Mouse (Mus musculus) limb, embryonic 14.5 days (tissue): ENCODE data around the gene Gm10352. TPM values are rescaled to one million over a fixed set of nuclear protein-coding genes. Genes with fewer than 3 reads are reported as not detected.
"Not testable (repeated sequence)": the region's sequence is repeated elsewhere in the genome, so short reads cannot be mapped to it uniquely, and the experiment has no call there.

Source experiments
- ATAC-seq: fragments of 200-750 bp; cut with Nextera tagmentation; 2 replicates; pipeline ENCODE4 v1.8.0; 2017; ENCODE audit warnings: low read depth, moderate number of reproducible peaks, moderate TSS enrichment; ENCODE audit not compliant: low FRiP score
- DNase-seq: peaks from one replicate; pipeline ENCODE4 v3.0.0-alpha.2; 2015; ENCODE audit warnings: low spot score
- H3K27ac ChIP-seq: fragments of 300-500 bp; sonication (generic); replicated peaks from 2 replicates; pipeline ENCODE4 v1.5.1; 2014; ENCODE audit warnings: low read depth, mild to moderate bottlenecking, low read length, moderate library complexity, mixed read lengths
- H3K27me3 ChIP-seq: fragments of 300-500 bp; sonication (generic); 2 replicates; pipeline ENCODE4 v1.6.1; 2014; ENCODE audit warnings: low read length, mixed read lengths; ENCODE audit not compliant: control insufficient read depth, insufficient read depth
- H3K36me3 ChIP-seq: fragments of 300-500 bp; sonication (generic); 2 replicates; pipeline ENCODE4 v1.6.1; 2014; ENCODE audit warnings: mild to moderate bottlenecking, low read length, moderate library complexity, mixed read lengths; ENCODE audit not compliant: control insufficient read depth, insufficient read depth
- H3K4me1 ChIP-seq: fragments of 300-500 bp; sonication (generic); 2 replicates; pipeline ENCODE4 v1.6.1; 2014; ENCODE audit warnings: antibody characterized with exemption, low read length, mixed read lengths; ENCODE audit not compliant: control insufficient read depth, insufficient read depth
- H3K4me2 ChIP-seq: fragments of 300-500 bp; sonication (generic); replicated peaks from 2 replicates; pipeline ENCODE4 v1.6.1; 2014; ENCODE audit warnings: low read depth, mild to moderate bottlenecking, low read length, moderate library complexity; ENCODE audit not compliant: severe bottlenecking
- H3K4me3 ChIP-seq: fragments of 300-500 bp; sonication (generic); replicated peaks from 2 replicates; pipeline ENCODE4 v1.5.1; 2014; ENCODE audit warnings: low read length
- H3K9ac ChIP-seq: fragments of 300-500 bp; sonication (generic); 2 replicates; pipeline ENCODE4 v1.6.1; 2014; ENCODE audit warnings: mild to moderate bottlenecking, low read depth, low read length, moderate library complexity; ENCODE audit not compliant: severe bottlenecking
- H3K9me3 ChIP-seq: fragments of 300-500 bp; sonication (generic); 2 replicates; pipeline ENCODE4 v1.6.1; 2016; ENCODE audit warnings: low read length; ENCODE audit not compliant: control insufficient read depth
- WGBS: fragments of 180-500 bp; shearing (Covaris S2); extraction: QIAGEN DNeasy Blood & Tissue Kit; methylation state at CpG from one replicate; pipeline ENCODE4 v1.1.7; 2014; 5-methylcytosine and 5-hydroxymethylcytosine counted together
- polyA plus RNA-seq, 2 experiments: library from polyadenylated mRNA; depleted of rRNA in 1 of 2; stranded (reverse) in 1 of 2; unstranded in 1 of 2; fragments of >200 nt; fragmentation: Nextera tagmentation in 1 of 2; extraction: Ambion mirVana in 1 of 2; gene quantifications; 2 replicates each; pipeline versions ENCODE4 v1.2.1 to v1.2.3; 2012 to 2014

Gene Gm10352
- polyA plus RNA-seq (2012; rRNA removed) (not detected in 2 replicates), polyA plus RNA-seq (2014; fragmentation: Nextera tagmentation; extraction: Ambion mirVana) (not detected in 2 replicates)

GRCm38 (mm10) chrY:2900689-2901088 lies at the start of gene Gm10352:
Gene Gm10352 (plus strand): TSS chrY:2900989.
- no CpG with 5 or more reads among the region's 9 CpGs for WGBS

GRCm38 (mm10) chrY:2932282-2932681 lies 31.5 kb downstream of the Gm10352 start, which contains the start of gene Gm29289:
Gene Gm29289 (plus strand): TSS chrY:2932582.
- not testable (repeated sequence) for H3K27ac ChIP-seq, H3K4me3 ChIP-seq, H3K4me1 ChIP-seq, DNase-seq, H3K36me3 ChIP-seq, H3K27me3 ChIP-seq, ATAC-seq, H3K4me2 ChIP-seq, H3K9me3 ChIP-seq, H3K9ac ChIP-seq
- WGBS: no CpG with 5 or more reads among the region's 9 CpGs

More at GRCm38 (mm10) chrY:2900689-2901088, at the start of gene Gm10352:
- H3K9ac ChIP-seq, H3K4me1 ChIP-seq, H3K9me3 ChIP-seq, H3K27me3 ChIP-seq, H3K27ac ChIP-seq, ATAC-seq, H3K36me3 ChIP-seq, H3K4me2 ChIP-seq, DNase-seq, H3K4me3 ChIP-seq: not testable (repeated sequence)

Other genes with a start within 250 kb of the Gm10352 start
- not detected in 2 replicates for gene Sry, start 237.3 kb upstream of the Gm10352 start, polyA plus RNA-seq (2012; rRNA removed)
- not detected in 2 replicates for gene Sry, start 237.3 kb upstream of the Gm10352 start, polyA plus RNA-seq (2014; fragmentation: Nextera tagmentation; extraction: Ambion mirVana)
- not detected in 2 replicates for gene H2al2b, start 180.3 kb upstream of the Gm10352 start, polyA plus RNA-seq (2012; rRNA removed)
- not detected in 2 replicates for gene H2al2b, start 180.3 kb upstream of the Gm10352 start, polyA plus RNA-seq (2014; fragmentation: Nextera tagmentation; extraction: Ambion mirVana)
- gene Gm4064, start 104.8 kb upstream of the Gm10352 start, polyA plus RNA-seq (2012; rRNA removed): not detected in 2 replicates
- not detected in 2 replicates for gene Gm4064, start 104.8 kb upstream of the Gm10352 start, polyA plus RNA-seq (2014; fragmentation: Nextera tagmentation; extraction: Ambion mirVana)
- not detected in 2 replicates for gene Rbmy, start 70.3 kb upstream of the Gm10352 start, polyA plus RNA-seq (2012; rRNA removed)
- not detected in 2 replicates for gene Rbmy, start 70.3 kb upstream of the Gm10352 start, polyA plus RNA-seq (2014; fragmentation: Nextera tagmentation; extraction: Ambion mirVana)
- gene Gm10256, start 70.3 kb upstream of the Gm10352 start, polyA plus RNA-seq (2012; rRNA removed): not detected in 2 replicates
- not detected in 2 replicates for gene Gm10256, start 70.3 kb upstream of the Gm10352 start, polyA plus RNA-seq (2014; fragmentation: Nextera tagmentation; extraction: Ambion mirVana)
- not detected in 2 replicates for gene Gm29289, start 31.6 kb downstream of the Gm10352 start, polyA plus RNA-seq (2012; rRNA removed)
- not detected in 2 replicates for gene Gm29289, start 31.6 kb downstream of the Gm10352 start, polyA plus RNA-seq (2014; fragmentation: Nextera tagmentation; extraction: Ambion mirVana)